Mouse (Mus musculus) mesoderm, embryonic 11.5 days (tissue): ENCODE measurements at regions not wholly inside any gene's neighbourhood (a gene's known extent, or its start where the extent isn't known, plus 50 kb on each side); places are given as distances from the start of the nearest gene placed in this dataset.

Source experiments
- DNase-seq: peaks from one replicate; pipeline ENCODE4 v3.0.0-alpha.2; 2012; ENCODE audit warnings: low read depth, low spot score

DNA sequence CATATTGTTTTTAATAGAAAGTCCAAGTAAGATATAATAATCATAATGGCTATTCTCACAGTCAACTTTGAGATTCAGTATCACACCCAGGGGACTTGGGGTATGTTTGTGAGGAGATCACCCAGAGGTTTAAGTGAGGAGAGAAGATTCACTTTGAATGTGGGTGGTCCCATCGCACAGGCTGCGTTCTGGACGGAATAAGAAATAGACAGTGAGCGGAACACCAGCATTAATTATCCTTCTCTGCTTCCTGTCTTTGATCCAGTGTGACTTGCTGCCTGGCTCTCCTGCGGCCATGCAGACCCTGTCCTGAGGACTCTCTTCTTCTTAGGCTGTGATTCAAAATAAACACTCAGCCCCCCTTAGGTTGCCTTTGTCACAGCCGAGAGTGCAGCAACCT, 60.6 kb upstream of the Kras start:
- DNase-seq = no peak

DNA sequence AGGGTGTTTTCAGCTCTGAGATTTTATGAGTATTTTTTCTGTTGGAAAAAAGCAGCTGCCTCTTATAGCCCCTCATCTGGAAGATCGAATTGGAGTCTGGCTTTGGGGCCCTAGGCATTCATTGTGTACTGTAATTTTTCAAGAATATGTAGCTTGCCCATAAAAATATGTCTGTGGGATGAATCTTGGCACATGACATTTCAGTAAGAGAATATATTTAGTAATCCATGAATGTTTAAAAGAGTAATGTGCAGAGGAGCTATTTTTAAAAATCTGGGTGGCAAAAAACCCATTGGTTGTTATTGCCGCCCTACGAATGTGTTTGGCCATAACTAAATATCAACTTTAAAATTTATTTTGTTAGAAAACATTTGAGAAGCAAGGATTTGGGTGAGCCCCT, 59.0 kb upstream of the Kras start:
- no peak for DNase-seq

DNA sequence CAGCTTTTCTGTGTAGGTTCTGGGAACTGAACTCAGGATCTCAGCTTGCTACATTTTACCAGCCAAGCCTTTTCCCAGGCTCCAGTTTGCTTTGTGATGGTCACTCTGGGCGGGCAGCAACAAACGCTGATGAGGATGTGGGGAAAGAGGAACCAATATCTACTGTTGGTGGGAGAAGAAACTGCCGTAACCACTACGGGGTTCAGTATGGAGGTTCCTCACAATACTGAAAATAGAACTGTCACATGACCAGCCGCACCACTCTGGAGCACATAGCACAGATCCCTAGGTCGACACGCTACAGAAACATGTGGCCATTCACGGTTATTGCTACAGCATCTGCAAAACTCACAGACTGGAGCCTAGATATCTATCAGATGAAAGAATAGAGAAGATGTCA, 57.2 kb upstream of the Kras start:
- DNase-seq = no peak

DNA sequence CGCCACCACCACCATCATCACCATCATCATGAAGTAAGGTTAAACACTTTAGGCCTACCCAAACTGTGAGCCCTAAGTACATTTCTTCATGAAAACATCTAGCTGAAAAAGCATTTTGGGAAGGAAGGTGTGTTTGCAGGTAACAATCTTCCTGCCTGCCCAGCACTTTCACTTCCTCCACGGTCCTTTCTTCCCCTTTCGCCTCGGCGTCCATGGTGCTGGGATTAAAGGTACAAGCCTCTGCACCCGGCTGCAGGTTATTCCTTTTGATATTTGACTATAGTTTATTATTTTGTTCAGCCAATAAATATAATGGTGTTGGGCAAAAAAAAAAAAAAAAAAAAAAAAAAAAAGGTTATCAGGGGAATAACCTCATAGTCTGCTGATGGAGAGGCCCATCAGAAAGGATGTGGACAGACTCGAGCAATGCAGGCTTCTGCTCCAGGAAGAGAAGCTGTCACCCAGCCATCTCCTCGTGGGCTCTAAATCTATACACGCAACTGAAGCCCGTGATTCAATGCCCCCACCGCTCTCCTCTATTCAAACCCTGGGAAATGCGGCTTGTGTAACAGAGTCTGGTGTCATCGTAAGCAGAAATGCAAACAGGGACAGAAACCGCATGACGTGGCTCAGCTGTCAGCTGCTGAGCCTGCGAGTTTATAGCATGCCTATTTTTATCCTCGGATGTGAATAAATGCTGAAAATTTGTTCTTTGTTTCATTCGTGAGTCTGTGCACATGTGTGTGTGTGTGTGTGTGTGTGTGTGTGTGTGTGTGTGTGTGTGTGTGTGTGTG, 56.5 kb upstream of the Kras start:
- no peak for DNase-seq

DNA sequence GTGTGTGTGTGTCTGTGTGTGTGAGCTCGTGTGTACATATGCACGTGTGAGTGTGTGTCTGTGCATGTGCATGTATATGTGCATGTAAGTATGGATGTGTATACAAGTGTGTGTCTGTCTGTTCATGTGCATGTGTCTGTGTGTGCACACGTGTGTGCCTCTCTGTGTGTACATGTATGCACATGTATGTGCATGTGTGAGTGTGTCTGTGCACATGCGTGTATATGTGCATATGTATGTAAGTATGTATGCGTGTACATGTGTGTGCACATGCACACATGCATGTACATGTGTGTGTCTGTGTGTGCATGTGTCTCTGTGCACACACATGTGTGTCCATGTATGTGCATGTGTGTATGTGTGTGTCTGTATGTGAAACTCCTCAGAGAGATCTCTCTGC, 55.6 kb upstream of the Kras start:
- no peak for DNase-seq

DNA sequence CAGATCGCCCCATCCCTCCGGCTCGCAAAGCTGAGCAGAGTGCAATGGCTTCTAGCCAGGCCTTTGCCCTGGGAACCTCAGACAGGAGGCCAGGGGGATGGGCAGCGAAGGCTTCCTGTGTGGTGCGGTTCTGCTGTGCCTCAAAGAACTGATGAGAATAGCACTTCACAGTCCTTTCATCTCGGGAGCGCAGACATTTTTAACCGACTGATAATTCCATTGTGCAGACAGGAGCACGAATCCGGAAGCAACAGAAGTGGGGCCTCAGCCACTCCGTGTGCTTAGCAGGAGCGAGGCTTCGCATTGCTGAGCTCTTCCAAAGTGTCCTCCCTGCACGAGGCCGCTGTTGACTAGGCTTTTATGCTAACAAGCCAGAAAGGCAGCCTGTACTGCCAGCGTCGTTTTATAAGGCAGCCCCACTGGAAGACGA, 53.6 kb upstream of the Kras start:
- DNase-seq = peak; percentile 34

DNA sequence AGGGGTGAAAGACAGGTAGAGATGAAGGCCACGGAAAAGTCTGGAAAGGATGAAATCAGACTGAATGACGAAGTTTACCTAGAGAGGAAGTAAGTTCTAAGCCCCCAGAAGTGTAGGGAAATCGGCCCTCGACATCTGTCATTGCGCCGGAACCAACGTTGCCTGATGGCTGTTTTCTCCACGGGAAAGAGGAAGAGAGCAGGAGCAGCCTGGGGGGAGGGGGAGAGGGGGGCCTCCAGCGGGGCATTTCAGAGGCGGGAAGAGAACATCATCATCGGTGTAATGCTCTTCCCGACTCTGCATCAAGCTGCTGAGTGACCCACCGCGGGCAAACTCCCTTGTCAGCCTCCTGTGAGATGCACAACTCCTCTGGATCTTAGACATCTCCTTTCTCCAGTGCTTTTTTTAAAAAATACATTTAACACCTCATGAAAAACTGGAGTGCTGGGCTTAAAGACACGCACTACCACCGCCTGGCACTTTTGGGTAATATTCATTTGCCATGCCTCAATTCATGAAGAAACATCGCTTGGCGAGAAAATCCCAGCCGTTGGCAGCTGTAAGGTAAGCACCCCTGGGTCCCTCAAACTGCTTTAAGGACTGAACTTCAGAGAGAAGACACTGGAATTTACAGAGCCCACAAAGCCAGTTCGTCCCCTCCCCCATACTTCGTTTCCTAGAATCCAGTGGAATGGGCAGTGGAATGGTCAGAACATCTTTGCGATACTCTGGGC, 53.0 kb upstream of the Kras start:
- DNase-seq = no peak

DNA sequence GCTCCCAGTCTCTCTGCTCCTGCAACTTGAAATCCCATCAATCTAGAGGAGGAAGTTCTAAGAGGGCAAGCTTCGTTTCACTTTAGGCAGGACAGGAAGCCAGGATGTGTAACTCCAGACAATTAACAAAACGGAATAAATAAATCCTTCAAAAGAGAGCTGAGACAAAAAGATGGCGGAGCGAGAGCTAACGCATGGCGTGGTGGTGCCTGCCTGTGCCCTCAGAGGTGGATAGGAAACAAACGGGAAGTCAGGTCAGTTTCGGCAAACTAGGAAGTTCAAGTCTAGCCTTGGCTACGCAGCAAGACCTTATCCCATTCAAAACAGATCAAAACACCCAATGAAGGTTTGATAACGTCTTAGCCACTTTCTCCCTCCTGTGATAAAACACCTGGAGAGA, 52.1 kb upstream of the Kras start:
- no peak for DNase-seq

DNA sequence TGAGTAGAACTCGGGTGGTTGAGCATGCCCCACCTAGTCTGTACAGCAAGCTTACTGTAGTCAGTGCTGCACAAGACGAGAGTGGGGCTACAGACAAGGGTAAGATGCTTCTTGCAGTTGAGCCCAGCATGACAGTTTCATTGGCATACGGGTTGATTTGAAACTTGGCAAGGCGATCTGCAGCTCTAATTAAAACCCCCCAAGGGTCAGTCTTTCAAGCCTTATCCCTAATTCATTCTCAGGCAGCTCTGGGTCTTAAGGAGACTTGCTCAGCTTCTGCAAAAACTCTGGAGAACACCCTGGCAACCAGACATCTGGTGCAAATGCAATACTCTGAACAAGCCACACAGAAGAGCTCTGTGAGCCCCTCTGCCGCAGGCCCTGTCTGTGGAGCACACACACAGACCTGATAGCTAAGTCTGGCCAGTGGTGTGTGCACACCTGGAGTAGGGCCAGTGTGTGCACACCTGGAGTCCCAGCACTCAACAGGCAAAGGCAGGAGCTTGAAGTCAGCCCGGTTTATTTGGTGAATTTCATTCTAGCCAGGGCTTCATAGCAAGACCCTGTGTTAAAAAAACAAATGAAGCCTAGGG, 50.3 kb upstream of the Kras start:
- no peak for DNase-seq
